Mouse (Mus musculus): ENCODE results near the gene Ebf1.

GRCm38 (mm10) chr11:44619887-44620693 is 3.0 kb downstream of the Ebf1 start:
- TF ChIP-seq POLR2A (IDR thresholded peaks at IDR 0.05; ENCODE audit: control insufficient read depth, low read depth, low read length) (no peak), CTCF (IDR thresholded peaks at IDR 0.05; ENCODE audit: control insufficient read depth, insufficient read depth, insufficient replicate concordance, low read depth, low read length) (no peak)
